Mouse (Mus musculus): ENCODE measurements around the gene Prkcg. TPM values are rescaled to one million over a fixed set of nuclear protein-coding genes. Genes with fewer than 3 reads are reported as not detected.

Prkcg gene
- polyA plus RNA-seq, 1 experiment, result 3.4 TPM

- H3K9ac ChIP-seq (ENCODE audit: low read depth, poor library complexity, severe bottlenecking), result peak overlapping the region; percentile 30
- H3K4me3 ChIP-seq (ENCODE audit: low read depth, low read length), result peak overlapping the region; percentile 59
- no peaks in the 10 kb centered on the region for H3K27me3 ChIP-seq (ENCODE audit: control insufficient read depth, insufficient read depth, low read length, poor library complexity, severe bottlenecking)
- TF ChIP-seq EP300 (IDR thresholded peaks at IDR 0.05; ENCODE audit: insufficient read depth, low read depth, low read length), result 0 out of 2 replicates have a peak, but pooled peaks have one; percentile 3
- TF ChIP-seq POLR2A (IDR thresholded peaks at IDR 0.05; ENCODE audit: insufficient read depth, low read length), result no peak
- peak overlapping the region; percentile 52 for H3K27ac ChIP-seq (ENCODE audit: insufficient read depth, low read length)
- no peaks in the 10 kb centered on the region for H3K9me3 ChIP-seq (replicated peaks; ENCODE audit: control insufficient read depth, insufficient read depth, low read length, poor library complexity, severe bottlenecking)
- H3K4me1 ChIP-seq (ENCODE audit: control insufficient read depth, insufficient read depth, low read length), result no peaks in the 10 kb centered on the region
- H3K36me3 ChIP-seq (ENCODE audit: control insufficient read depth, insufficient read depth, low read length, poor library complexity, severe bottlenecking), result peaks cover 33% of the 10 kb centered on the region
Measured at GRCm38 (mm10) chr7:3292791-3293190, 3.8 kb downstream of the Prkcg start.

- Histone ChIP-seq H3K9ac (ENCODE audit: low read depth, poor library complexity, severe bottlenecking) (no peak overlapping the region), H3K4me1 (ENCODE audit: control insufficient read depth, insufficient read depth, low read length) (peaks cover under 1% of the 10 kb centered on the region), H3K27me3 (ENCODE audit: control insufficient read depth, insufficient read depth, low read length, poor library complexity, severe bottlenecking) (no peaks in the 10 kb centered on the region), H3K4me3 (ENCODE audit: low read depth, low read length) (no peak overlapping the region), H3K9me3 (replicated peaks; ENCODE audit: control insufficient read depth, insufficient read depth, low read length, poor library complexity, severe bottlenecking) (no peaks in the 10 kb centered on the region), H3K36me3 (ENCODE audit: control insufficient read depth, insufficient read depth, low read length, poor library complexity, severe bottlenecking) (peaks cover 45% of the 10 kb centered on the region), H3K27ac (ENCODE audit: insufficient read depth, low read length) (no peak overlapping the region)
- TF ChIP-seq CTCF (IDR thresholded peaks at IDR 0.05; ENCODE audit: low read depth, low read length) (no peak), EP300 (IDR thresholded peaks at IDR 0.05; ENCODE audit: insufficient read depth, low read depth, low read length) (no peak)
Measured at GRCm38 (mm10) chr7:3294794-3295193, 5.8 kb downstream of the Prkcg start.

GRCm38 (mm10) chr7:3295321-3296110, 6.5 kb downstream of the Prkcg start:
- H3K27ac ChIP-seq (ENCODE audit: insufficient read depth, low read length), result no peak overlapping the region
- no peaks in the 10 kb centered on the region for H3K9me3 ChIP-seq (replicated peaks; ENCODE audit: control insufficient read depth, insufficient read depth, low read length, poor library complexity, severe bottlenecking)
- peaks cover 47% of the 10 kb centered on the region for H3K36me3 ChIP-seq (ENCODE audit: control insufficient read depth, insufficient read depth, low read length, poor library complexity, severe bottlenecking)
- no peaks in the 10 kb centered on the region for H3K27me3 ChIP-seq (ENCODE audit: control insufficient read depth, insufficient read depth, low read length, poor library complexity, severe bottlenecking)
- H3K9ac ChIP-seq (ENCODE audit: low read depth, poor library complexity, severe bottlenecking), result no peak overlapping the region
- no peak overlapping the region for H3K4me3 ChIP-seq (ENCODE audit: low read depth, low read length)
- peaks cover 2% of the 10 kb centered on the region for H3K4me1 ChIP-seq (ENCODE audit: control insufficient read depth, insufficient read depth, low read length)
- TF ChIP-seq CTCF (IDR thresholded peaks at IDR 0.05; ENCODE audit: low read depth, low read length) (no peak), EP300 (IDR thresholded peaks at IDR 0.05; ENCODE audit: insufficient read depth, low read depth, low read length) (no peak), POLR2A (IDR thresholded peaks at IDR 0.05; ENCODE audit: insufficient read depth, low read length) (no peak)

- Histone ChIP-seq H3K36me3 (ENCODE audit: control insufficient read depth, insufficient read depth, low read length, poor library complexity, severe bottlenecking) (peaks cover 47% of the 10 kb centered on the region), H3K4me3 (ENCODE audit: low read depth, low read length) (no peak overlapping the region)
Measured at GRCm38 (mm10) chr7:3296711-3297110, 7.7 kb downstream of the Prkcg start.

GRCm38 (mm10) chr7:3299941-3300617, 11.1 kb downstream of the Prkcg start:
- Histone ChIP-seq H3K9me3 (replicated peaks; ENCODE audit: control insufficient read depth, insufficient read depth, low read length, poor library complexity, severe bottlenecking) (no peaks in the 10 kb centered on the region), H3K9ac (ENCODE audit: low read depth, poor library complexity, severe bottlenecking) (no peak overlapping the region), H3K27ac (ENCODE audit: insufficient read depth, low read length) (peak overlapping the region; percentile 33), H3K36me3 (ENCODE audit: control insufficient read depth, insufficient read depth, low read length, poor library complexity, severe bottlenecking) (peaks cover 39% of the 10 kb centered on the region), H3K27me3 (ENCODE audit: control insufficient read depth, insufficient read depth, low read length, poor library complexity, severe bottlenecking) (no peaks in the 10 kb centered on the region), H3K4me1 (ENCODE audit: control insufficient read depth, insufficient read depth, low read length) (peaks cover 2% of the 10 kb centered on the region), H3K4me3 (ENCODE audit: low read depth, low read length) (no peak overlapping the region)
- TF ChIP-seq CTCF (IDR thresholded peaks at IDR 0.05; ENCODE audit: low read depth, low read length), result peak; percentile 34
- no peak for TF ChIP-seq POLR2A (IDR thresholded peaks at IDR 0.05; ENCODE audit: insufficient read depth, low read length)
- no peak for TF ChIP-seq EP300 (IDR thresholded peaks at IDR 0.05; ENCODE audit: insufficient read depth, low read depth, low read length)

More at GRCm38 (mm10) chr7:3296711-3297110, 7.7 kb downstream of the Prkcg start:
- Histone ChIP-seq H3K9ac (ENCODE audit: low read depth, poor library complexity, severe bottlenecking) (no peak overlapping the region), H3K27me3 (ENCODE audit: control insufficient read depth, insufficient read depth, low read length, poor library complexity, severe bottlenecking) (no peaks in the 10 kb centered on the region), H3K27ac (ENCODE audit: insufficient read depth, low read length) (no peak overlapping the region), H3K4me1 (ENCODE audit: control insufficient read depth, insufficient read depth, low read length) (peaks cover 2% of the 10 kb centered on the region), H3K9me3 (replicated peaks; ENCODE audit: control insufficient read depth, insufficient read depth, low read length, poor library complexity, severe bottlenecking) (no peaks in the 10 kb centered on the region)
- TF ChIP-seq POLR2A (IDR thresholded peaks at IDR 0.05; ENCODE audit: insufficient read depth, low read length) (no peak), EP300 (IDR thresholded peaks at IDR 0.05; ENCODE audit: insufficient read depth, low read depth, low read length) (no peak), CTCF (IDR thresholded peaks at IDR 0.05; ENCODE audit: low read depth, low read length) (no peak)

All from ES-Bruce4 (cell line).